Mouse (Mus musculus) heart, postnatal 25 days (tissue): ENCODE measurements around the gene Mief2. TPM values are rescaled to one million over a fixed set of nuclear protein-coding genes. Genes with fewer than 3 reads are reported as not detected.

Source experiments
- DNase-seq: peaks from one replicate; pipeline ENCODE4 v3.0.0; 2022; ENCODE audit warnings: low spot score
- intact Hi-C: fragments of 180-260 bp; cut with DNase I; formaldehyde crosslinking; loops from one replicate; pipeline ENCODE4 v1.15.1; 2025
- total RNA-seq, 2 experiments: library from RNA; stranded (reverse); gene quantifications; 2 replicates each; pipeline ENCODE4 v1.2.3; 2021

The Mief2 gene
- total RNA-seq, 2 experiments from 2014 or later: 31.6 to 32.9 TPM

DNA sequence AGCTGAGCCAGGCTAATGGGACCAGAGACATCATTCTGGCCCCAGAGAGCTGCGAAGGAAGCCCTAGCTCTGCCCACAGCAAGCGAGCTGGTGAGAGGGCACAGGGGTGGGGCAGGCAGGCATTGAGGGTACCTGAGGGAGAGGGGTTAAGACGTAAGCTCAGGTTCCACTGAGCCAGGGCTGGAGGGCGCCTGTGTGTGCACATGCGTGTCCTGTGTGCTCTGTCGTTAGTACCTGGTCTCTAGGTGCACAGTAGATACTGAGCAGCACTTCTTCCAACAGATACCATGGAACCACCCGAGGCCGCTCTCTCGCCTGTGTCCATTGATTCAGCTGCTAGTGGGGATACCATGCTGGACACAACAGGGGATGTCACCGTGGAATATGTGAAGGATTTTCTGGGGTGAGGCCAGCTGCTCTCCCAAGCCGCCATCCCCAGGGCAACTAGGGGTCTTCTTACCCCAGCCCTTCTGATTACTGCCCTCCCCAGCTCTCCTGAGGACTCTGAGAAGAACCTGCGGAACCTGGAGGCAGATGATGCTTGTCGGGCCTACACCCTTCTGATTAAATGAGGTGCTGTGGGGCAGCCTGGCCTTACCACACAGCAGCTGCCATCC lies 15.5 kb upstream of the Mief2 start:
- intact Hi-C loops: no loop called here
- DNase-seq: no peak

DNA sequence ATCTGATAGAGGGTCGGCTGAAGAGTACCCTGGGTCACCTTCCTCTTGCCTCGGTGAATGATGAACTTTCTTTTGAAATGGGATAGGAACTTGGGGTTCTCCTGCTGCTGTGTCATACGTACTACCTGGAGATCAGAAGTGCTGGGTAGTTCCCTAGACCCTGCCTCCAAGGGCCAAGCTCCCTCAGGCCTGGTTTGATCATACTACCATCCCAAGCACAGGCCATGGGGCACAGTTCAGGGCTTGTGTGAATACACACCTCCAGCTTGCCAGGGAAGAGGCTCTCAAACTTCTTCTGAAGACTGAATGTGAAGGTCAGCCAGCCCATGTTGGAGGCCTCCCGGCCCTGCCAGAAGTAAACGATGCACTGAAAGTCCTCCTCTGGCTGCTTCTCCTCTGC lies 12.4 kb upstream of the Mief2 start:
- intact Hi-C loops: no loop called here
- no peak for DNase-seq

DNA sequence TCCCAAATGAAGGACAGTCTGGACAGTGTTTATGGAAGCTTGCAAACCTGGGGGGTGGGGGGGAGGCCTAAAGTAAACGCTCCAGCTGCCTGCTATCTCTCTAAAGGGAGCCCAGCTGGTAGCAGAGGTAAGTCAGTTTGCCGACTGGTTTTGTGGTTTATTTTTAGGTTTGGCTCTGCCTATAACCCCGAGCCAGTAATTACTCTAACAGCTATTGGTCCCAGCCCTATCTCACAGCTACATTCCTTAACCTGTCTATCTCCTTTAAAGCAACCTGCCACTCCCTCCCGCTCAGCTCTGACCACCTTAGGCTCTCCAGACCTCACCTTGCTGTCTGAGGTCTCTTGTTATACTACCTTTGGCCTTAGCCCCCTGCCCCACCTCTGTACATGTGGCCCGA lies 8.9 kb upstream of the Mief2 start:
- DNase-seq: no peak
- intact Hi-C loops: no loop called here

DNA sequence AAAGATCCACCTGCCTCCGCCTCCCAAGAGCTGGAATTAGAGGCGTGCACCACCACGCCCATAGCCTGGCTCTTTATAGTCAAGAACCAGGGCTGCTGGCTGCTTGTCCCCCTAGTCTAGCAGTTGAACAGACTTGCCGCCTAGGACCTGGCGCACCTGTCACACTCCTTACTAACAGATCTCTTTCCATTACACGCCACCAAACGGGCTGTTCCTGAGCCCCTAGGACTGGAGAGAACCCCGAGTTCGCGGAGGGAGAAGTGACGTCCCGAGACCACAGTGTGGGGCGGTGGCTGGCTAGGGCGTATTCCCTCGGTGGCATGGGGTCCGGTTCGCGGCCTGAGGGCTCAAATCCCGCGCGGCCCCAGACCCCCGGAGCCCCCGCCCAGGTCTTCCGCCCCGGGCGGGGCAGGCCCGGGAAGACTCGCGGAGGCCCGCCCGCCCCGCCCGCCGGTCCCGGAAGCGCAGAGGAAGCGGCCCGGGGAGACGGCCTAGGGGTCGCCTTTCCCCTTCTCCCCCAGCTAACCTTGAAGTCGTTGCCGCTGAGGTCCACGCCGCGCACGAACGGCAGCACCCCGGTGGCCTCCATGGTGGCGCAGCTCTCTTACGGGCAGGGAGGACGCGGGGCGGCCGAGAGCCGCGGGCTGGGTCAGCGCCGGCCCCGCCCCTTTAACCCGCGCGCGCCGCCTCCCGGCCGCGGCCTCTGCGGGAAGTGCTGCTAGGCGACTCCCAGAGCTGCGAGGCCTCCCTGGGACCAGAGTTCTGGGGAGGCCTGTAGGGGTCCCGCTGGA lies 1.4 kb upstream of the Mief2 start, which contains the start of gene Flii:
Flii (minus strand) TSS at position 663 of the 791 bp plus-strand sequence.
- intact Hi-C loops: loop anchor here (2.0 to 5.0 kb wide), 2 partner anchors 28 to 151 kb away; partner anchors contain the start of genes Llgl1 and Tmem11

DNA sequence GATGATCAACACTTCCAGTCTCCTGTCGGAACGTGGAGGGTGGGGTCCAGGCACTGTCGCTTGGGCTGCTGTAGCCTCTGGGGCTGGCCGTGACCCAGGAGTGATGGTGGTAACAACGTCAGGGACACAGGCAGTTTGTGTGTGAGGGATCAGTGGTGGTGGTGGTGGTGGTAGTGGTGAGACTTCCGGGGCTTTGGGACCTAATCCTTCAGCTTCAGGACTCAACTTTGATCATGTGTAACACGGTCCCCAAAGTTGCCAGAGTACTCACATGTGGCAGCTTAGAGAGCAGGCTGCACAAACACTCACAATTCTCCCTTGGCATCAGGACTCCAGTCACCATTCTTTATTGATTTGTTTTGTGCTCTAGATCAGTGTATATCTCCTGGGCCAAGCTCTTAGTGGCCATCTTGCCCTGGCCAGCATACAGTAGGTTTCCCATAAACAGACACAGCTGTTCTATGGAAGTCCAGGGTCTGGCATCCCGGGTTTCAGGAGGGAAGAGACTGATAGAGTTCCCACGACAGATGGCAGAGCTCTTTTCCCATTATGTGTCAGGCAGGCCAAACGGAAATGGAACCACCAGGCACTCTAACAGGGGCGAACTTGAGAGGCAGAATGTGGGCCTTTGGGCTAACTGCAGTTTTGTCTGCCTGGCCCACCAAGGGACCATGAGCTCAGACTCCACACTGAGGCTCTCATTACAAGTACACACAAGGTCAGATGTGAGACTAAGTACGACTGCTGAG lies 632 bp upstream of the Mief2 start:
- DNase-seq: no peak
- intact Hi-C loops: loop anchor here (2.0 to 5.0 kb wide), 3 partner anchors 29 to 150 kb away; partner anchors contain the start of genes Llgl1, Smcr8, Tmem11 and Top3a

More for the DNA sequence above, 1.4 kb upstream of the Mief2 start, which contains the start of gene Flii:
- DNase-seq: peak; percentile 71

DNA sequence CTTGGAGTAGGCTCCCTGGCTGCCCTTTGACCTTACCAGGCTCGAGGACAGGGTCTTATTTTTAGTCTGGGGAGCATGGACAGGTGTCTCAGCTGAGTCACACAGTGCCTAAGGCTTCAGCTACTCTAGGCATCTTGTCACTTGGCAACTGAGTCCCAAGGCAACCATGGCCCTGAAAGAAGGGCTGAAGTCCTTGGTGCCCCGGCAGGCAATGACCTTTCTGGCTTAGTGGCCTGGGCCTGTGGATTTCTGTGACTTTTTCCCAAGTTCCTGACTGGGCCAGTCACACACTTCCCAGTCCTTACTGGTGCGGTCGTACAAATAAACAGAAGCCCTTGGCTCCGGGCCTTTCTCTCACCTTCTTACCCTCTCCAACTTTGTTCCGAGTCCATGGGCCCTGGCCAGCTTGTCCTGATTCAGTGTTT lies 1.0 kb downstream of the Mief2 start:
- intact Hi-C loops: loop anchor here (2.0 to 5.0 kb wide), 2 partner anchors 48 to 148 kb away; partner anchors contain the start of genes Smcr8, Tmem11 and Top3a

DNA sequence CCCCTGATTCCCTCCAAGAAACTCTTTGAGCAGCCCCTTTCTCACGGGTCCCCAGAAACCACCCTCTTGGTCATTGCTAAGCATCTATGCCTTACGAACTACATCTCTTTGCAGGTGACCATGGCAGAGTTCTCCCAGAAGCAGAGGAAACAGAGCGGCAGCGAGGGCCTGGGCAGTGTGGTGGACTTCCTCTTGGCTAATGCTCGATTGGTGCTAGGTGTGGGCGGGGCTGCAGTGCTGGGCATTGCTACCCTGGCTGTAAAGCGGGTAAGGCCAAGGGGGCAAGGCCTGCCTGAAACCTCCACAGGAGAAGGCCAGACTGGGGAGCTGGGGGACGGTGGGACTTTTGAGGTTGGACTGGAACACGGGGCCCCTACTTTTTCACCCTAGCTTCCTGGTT lies 2.0 kb downstream of the Mief2 start:
- intact Hi-C loops: no loop called here
- no peak for DNase-seq

More for the DNA sequence above, 1.0 kb downstream of the Mief2 start:
- DNase-seq: no peak

DNA sequence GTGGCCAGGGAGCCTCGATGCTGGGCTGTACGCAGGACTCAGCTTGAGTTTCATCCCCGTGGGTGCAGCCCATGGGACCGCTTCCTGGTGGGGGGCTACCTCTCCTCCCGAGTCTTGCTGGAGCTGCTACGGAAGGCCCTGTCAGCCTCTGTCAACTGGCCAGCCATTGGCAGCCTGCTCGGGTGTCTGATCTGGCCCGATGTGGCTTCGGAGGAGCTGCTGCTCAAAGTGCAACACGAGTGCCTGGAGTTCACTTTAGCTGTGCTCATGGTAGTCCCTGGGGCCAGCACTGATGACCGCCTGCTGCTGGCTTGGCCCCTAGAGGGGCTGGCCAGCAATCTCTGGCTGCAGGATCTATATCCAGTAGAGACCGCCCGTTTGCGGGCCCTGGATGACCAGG lies 3.1 kb downstream of the Mief2 start:
- intact Hi-C loops: no loop called here
- DNase-seq: no peak

DNA sequence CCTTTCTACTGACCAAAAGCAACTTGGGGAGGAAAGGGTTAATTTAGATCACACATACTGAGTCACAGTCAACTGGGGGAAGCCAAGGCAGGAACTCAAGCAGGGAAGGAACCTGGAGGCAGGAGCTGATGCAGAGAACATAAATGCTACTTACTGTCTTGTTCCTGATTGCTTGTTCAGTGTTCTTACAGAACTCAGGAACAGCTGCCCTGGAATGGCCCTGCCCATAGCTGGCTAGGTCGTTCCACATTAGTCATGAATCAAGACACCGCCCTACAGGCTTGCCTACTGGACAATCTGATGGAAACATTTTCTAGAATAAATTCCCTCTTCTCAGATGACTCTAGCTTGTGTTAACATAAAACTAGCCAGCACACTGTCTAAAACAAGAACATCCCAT lies 6.0 kb downstream of the Mief2 start:
- intact Hi-C loops: no loop called here
- no peak for DNase-seq

DNA sequence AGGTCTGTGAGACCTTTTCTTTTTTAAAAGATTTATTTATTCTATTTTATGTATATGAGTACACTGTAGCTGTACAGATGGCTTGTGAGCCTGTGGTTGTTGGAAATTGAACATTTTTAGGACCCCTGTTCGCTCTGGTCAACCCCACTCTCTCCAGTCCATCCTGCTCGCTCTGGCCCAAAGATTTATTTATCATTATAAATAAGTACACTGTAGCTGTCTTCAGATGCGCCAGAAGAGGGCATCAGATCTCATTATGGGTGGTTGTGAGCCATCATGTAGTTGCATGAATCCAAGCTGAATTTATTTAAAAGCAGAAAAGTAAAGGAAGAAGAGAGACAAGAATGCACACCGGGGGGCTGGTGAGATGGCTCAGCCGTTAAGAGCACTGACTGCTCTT lies 7.0 kb downstream of the Mief2 start:
- intact Hi-C loops: no loop called here
- no peak for DNase-seq

DNA sequence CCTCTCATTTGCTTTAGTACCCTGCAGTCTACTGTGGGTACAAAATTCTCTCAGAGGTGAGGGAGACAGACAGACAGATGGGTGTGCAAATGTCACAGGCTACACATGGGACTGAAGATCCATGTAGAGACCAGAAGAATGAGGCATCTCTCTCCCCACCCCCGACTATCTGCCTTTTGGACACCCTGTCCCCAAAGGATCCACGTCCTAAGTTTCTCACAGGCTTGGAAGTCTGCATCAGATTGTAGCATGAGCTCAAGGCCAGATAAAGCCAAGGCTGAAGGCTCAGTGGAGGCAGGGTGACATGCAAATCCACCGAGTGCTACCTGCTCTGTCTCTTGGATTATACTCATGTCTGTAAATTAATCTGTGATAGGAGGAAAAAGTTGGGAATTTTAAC lies 8.3 kb downstream of the Mief2 start:
- intact Hi-C loops: no loop called here
- no peak for DNase-seq

DNA sequence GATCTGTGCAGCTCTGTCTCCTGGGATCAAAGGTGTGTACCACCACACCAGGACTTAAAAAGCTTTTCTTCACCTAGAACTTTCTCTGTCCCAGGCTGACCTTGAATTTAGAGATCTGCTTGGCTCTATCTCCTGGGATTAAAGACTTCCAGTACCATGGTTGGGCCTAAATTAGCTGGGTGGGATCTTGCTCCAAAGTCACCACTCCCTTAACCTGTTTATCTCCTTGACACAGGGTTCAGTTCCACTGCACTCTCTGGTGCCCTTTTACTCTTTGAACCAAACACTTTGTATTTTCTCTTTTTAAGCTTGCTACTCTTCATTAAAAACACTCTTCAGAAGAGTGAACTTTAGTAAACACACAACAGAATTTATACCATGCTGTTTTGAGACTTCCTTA lies 9.3 kb downstream of the Mief2 start:
- no peak for DNase-seq
- intact Hi-C loops: no loop called here

DNA sequence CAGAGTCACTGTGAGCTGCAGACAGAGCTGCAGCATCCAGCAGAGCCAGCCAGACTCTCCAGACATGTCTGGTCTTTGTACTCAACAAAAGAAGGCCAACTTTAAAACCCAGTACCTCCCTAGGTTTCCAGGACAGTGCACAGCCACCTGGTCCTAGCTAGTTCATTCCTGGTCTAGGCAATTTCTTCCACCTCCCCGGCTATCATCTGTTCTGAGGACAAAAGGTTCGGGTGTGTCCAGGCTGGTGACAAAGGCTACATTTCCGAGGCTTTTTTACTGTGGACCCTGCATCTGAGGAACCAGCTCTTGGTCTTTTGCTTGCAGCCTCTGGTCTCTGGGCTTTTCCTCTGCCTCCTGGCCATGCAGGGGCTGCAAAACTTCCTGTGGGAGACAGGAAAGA lies 12.1 kb downstream of the Mief2 start:
- no peak for DNase-seq
- intact Hi-C loops: no loop called here

DNA sequence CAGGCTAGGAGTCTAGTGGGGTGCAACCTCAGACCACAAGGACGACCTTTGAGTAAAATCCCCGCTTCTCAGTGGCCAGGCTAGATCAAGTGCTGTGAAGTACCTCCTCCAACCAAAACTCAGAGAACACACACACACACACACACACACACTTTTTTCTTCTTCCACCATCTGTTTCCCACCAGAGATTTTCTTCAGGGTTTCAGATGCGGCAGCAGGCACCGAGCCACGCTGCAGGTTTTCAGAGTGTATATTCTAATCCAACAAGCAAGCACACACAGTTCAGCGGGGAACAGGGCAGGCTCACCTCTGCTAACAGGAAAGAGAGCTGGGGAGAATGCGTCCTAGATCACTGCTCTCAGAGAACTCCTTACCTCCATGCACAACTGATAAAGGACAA lies 27.4 kb downstream of the Mief2 start:
- intact Hi-C loops: no loop called here
- no peak for DNase-seq

DNA sequence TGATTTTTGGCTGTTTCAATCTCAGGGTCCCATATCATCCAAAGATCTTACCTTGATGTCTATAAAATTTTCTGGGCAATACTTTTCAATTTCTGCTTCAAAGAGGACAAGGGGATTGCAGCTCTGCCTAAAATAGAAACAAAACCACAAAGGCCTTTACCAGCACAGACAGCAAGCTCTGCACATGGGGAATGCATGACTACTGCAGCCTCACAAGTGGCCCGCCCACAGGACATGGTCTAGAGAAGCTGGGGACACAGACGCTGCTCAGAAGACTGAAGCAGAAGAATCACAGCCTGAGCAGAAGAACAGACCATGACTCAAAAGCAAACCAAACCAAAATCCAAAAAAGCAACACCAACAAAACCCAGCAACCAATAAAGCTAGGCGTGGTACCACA lies 33.5 kb downstream of the Mief2 start:
- no peak for DNase-seq
- intact Hi-C loops: no loop called here

DNA sequence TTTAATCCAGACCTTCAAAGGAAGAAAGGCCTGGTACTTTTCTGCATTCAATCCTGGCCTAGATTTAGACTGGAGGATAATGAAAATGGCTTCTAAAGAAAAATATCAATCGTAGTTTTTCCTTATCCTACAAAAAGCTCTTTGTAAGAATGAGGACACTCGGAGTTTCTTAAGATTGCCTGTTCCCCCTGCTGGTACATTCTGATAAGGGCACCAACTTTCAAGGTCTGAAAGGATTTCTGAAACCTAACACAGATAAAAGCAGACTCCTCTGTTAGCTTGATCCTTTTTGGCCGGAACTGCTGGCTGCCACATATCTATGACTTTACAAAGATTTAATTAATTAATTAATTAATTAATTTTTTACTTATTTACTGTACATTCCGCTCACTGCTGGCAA lies 38.8 kb downstream of the Mief2 start:
- intact Hi-C loops: no loop called here
- DNase-seq: no peak

DNA sequence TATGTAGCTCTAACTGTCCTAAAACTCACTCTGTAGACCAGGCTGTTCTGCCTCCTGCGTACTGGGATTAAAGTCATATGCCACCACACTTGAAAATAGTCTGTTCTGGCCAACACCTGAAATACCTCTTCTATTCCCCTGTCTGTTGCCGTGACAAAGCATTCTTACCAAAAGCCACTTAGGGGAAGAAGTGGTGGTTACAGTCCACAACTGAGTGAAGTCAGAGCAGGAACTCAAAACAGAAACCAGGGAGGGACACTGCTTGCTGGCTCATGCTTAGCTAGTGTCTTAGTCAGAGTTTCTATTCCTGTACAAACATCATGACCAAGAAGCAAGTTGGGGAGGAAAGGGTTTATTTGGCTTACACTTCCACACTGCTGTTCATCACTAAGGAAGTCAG lies 41.1 kb downstream of the Mief2 start:
- no peak for DNase-seq
- intact Hi-C loops: no loop called here

DNA sequence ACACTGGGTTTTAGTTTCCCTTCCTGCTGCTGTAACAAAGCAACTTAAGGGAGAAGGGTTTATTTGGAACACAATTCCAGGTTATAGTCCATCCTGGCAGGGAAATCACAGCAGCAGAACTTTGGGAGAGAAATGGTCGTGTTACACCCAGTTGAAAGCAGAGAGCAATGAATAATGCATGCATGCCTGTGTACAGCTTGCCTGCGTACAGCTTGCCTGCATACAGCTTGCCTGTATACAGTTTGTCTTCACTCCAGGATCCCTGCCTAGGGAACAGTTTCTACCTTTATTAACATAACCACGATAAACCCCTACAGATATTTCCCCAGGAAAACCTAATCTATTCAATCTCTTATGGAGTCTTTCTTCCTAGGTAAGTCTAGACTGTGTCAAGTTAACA lies 42.6 kb downstream of the Mief2 start:
- intact Hi-C loops: no loop called here
- DNase-seq: no peak

DNA sequence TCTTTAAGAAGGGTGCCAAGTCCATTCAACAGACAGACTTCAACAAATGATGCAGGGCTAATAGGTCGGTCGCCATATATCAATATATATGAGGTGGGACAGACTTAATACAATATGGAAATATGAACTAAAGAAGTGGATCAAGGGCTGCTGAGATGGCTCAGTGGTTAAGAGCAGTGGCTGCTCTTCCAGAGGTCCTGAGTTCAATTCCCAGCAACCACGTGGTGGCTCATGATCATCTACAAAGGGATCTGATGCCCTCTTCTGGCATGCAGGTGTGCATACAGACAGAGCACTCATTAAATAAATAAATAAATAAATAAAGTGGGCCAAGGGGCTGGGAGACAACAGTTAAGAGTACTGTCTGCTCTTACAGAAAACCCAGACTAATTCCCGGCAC lies 44.0 kb downstream of the Mief2 start:
- DNase-seq: no peak
- intact Hi-C loops: no loop called here

DNA sequence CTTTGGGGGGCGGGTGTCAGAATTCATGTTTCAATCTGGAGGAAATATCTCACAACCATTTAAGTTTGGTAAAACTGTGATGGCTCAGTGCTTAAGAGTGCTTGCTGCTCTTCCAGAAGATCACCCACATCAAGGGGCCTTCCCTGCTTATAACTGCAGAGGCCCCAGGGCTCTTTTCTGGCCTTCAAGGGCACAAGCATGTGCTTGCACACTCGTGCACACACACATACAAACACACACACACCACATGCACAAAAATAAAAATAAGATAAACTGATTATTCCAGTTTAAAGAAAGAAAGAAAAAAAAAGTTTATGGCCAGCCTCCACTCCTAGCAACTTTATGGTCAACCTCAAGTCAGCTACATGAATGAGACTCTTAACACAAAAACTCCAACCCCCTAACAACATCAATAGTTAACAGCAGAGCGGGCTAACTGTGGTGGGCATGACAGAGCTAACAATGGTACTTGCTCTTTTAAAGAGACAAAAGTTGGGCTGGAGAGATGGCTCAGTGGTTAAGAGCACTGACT lies 46.0 kb downstream of the Mief2 start:
- DNase-seq: no peak
- intact Hi-C loops: no loop called here
